Mouse (Mus musculus): ENCODE measurements around the gene Fasl.

DNA sequence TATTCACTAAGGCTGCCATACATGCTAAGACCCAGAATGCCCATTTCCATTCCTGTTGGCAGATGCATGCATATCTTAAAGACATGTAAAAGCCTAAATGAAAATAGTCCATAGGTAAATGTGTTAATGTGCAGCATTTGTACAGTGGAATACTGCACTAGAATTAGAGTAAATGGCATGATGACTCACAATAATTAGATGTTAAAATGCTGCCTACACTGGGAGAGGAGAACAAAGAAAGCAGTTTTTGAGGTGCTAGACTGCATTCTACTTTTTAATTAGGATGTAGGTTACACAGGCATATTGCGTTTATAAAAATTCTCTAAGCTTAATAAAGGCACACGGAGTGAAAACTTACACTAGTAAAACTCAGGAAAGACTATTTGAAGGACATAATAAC lies 38.4 kb upstream of the Fasl start:
- TF ChIP-seq CTCF (IDR thresholded peaks at IDR 0.05; ENCODE audit: control insufficient read depth, insufficient read depth, insufficient replicate concordance, low read depth, low read length): no peak
- no peak for TF ChIP-seq POLR2A (IDR thresholded peaks at IDR 0.05; ENCODE audit: control insufficient read depth, low read depth, low read length)

Measured in testis, adult 2 months (tissue).